Mouse (Mus musculus) right cerebral cortex, postnatal 10 days (tissue): Measurements from ENCODE around the gene Tulp1.
"Not testable (repeated sequence)": the region's sequence is repeated elsewhere in the genome, so short reads cannot be mapped to it uniquely, and the experiment has no call there.

ENCODE experiments used
- DNase-seq, 2 experiments: peaks; one replicate each; pipeline ENCODE4 v3.0.0; 2021; ENCODE audit warnings: low spot score in 2 of 2

The Tulp1 gene

DNA sequence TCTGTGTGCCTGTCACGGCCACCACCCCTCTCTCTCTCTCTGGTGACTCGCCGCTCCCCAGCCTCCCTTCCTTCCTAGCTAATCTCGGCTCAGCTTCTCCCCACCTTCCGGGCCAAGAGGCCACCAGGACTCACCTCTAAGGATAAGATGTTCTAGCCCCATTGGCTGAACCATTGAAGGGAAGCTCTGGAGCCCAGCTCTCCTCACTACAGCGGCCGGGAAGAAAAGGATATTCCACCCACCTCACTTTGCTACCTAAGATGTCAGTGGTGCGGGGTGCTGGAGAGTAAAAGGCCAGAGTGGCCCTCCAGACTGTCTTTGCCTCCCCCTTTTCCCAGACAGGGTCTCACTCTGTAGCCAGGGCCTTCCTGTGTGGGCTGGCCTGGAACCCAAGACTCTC lies at the start of gene Tulp1:
TSS of gene Tulp1 (minus strand) at position 101 of the 400 bp plus-strand sequence.
- no peak for DNase-seq

GRCm38 (mm10) chr17:28411381-28411960 lies 46.4 kb upstream of the Tulp1 start:
- DNase-seq: no peak

DNA sequence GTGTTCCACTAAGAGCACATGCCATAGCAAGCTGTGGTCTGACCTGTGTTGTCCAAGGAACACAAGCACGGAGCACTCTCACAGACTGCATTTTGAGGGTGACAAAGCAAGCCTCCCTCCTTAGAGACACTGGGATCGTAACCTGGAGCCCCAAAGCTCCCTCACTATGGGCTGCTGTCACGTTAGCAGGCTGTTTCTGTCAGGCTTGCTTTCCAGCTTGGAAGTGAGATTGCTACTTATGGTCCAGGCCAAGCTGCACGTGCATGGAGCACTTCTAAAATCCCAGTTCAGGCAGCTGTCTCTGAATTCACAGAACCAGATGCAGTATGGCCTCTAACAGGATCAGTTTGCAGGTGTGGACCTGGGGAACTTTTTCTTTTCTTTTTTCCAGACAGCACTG lies 45.7 kb upstream of the Tulp1 start:
- DNase-seq: no peak

GRCm38 (mm10) chr17:28408251-28408918 lies 43.4 kb upstream of the Tulp1 start:
- no peak for DNase-seq

DNA sequence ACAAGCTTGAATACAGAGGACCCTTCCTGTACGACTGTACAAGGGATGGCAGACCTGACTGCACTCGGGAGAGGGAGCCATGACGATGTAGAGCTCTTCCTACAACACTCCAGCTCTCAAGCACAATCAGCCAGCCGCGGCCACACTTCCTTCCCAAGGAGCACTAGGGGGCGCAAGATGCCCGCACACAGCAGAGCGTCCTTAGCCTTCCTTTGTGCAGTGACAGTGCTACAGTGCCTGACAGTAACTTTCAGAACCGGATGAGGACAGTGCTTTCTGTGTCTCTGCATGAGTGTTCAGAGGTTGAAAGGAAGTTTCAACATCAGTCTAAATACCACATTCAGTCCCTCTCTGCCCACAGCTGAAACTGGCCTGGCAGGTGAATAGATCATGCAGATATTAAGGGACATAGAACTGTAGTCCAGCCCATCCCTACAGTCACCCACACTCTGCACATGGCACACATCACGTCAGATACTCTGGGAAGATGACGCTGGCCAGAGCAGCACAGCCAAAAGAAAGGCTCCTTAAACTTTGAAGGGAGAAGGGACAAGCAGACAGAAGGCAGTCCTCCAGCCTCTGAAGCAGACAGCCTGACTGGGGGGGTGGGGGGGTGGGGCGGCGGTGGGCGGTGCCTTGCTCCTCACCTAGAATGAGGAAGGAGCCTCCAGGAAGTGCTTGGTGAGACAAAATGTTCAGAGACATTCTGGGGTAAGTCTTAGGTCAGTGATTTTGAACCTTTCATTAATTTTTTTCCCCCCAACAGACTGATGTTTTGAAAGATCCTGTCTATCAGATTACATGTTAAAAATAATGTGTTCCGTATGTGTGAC lies 42.6 kb upstream of the Tulp1 start:
- DNase-seq: peak; percentile 90

GRCm38 (mm10) chr17:28406471-28406870 lies 41.4 kb upstream of the Tulp1 start:
- DNase-seq: peak; percentile 48 to 62

- not testable (repeated sequence) for DNase-seq
Measured at GRCm38 (mm10) chr17:28404745-28405144, 39.7 kb upstream of the Tulp1 start.

DNA sequence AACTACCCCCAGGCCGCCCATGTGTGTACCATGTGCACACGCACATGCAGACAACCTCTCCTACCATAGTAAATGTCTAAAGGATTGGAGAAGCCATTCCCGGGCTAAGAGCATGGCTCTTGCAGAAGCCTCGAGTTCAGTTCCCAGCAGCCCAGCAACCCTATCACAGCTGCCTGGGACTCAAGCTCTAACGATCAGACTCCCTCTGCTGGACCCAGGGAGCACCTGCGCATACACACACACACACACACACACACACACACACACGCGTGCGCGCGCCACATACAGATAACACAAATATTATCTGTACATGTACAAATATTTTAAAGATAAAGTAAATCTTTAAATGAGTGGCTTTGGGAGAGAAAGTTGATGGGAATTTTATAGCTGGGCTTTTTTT lies 39.3 kb upstream of the Tulp1 start:
- no peak for DNase-seq

GRCm38 (mm10) chr17:28394994-28395393 lies 30.0 kb upstream of the Tulp1 start:
- DNase-seq: no peak

DNA sequence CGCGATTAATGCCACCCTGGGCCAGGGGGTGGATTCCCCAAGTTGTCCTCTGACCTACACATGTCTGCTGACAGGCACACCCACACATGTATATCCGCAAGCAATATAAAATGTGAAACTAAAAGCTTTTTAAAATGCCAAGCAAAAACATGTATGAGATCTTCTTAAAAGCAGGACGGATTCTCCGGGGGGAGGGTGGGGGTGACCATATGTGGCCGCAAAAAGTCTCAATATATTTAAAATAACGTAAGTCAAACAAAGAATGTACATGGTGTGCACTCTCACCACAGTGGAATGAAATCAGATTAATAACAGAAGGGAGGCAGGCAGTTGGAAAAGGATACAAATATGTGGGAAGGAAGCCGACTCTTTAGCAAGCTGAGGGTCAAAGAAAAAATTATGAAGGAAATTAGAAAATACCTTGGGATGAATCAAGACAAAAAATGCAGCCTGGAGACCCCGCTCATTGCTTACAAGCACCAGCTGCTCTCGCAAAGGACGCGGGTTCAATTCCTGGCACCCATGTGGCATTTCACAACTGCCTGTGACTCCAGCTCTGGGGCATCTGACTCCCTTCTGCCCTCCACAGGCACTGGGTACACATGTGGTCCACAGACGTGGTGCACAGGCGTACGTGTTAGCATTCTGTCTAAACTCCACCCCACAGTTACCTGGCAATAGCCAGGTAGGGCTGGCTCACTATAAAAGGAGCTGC lies 29.2 kb upstream of the Tulp1 start:
- no peak for DNase-seq

DNA sequence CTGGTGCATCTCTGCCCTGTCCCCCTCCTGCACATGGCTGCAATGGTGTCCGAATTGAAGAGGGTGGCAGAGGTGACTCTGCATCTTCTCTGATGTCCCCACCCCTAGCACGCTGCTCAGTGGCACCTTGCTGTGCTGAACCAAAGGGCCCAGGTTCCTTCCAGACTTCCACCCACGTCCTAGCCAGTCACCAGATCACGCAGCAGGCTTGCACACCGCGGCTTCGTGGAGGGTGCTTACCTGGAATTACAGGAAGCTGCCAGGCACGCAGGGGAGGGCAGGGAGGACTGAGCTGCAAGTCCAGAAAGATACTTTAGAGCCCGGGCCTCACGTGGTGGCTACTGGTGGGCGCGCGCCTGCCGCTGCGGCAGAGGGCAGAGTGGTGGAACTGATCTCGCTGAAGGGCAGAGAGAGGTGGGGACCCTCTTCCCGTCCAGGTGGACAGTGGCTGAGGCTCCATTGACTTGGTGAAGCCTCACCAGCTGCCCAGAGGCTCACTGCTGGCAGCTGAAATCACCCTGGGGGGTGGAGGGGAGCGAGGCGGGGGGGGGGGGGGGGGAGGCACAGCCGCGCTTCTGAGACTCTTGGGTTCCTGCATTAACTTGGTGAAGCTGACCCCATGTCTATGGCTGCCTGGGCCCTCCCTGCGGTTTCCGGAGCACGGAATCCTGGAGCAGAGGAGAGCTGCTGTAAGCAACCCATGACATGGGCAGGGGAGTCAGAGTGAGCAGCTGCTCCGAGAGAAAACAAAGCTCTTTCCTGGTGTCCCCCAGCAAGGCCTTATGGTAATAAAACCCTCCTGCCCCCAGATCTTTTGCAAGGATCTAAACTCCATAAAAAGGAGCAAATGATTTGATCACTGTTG lies 26.8 kb upstream of the Tulp1 start:
- DNase-seq: no peak

- DNase-seq: no peak
Measured at GRCm38 (mm10) chr17:28388534-28388933, 23.5 kb upstream of the Tulp1 start.

DNA sequence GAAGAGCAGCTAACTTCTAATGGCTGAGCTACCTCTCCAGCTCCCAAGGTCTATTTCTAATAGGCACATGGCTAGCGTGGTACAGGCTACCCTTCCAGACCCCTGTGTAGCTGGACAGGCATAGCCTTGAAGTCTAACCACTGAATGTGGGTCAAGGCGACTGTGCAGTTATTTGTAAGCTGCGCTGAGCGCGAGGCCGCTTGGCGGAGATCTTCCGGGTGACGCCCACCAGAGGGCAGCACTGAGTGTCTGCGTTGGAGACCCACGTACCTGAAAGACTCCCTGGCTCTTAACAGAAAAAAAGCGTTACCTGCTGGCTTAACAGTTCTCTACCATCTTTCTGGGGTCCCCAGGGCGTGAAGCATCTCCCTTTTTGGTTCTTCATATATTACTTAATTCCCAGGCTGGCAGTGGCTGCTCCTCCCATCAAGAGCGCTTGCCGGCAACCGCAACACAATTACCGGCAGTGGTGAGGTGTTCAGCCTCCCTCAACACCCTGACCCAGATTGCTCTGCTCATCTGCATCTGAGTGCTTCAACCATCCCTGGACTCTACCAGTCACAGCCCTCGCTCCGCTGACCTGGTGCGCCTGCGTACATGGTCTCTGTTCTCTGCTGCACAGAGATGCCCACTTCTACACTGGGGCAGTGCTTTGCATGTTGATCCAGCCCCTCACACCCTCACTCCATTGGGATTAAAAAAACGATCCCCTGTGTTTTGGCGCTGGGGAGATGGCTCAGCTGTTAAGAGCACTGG lies 21.3 kb upstream of the Tulp1 start:
- DNase-seq: peak; percentile 81 to 87

- DNase-seq: no peak
Measured at GRCm38 (mm10) chr17:28384298-28384697, 19.3 kb upstream of the Tulp1 start.

DNA sequence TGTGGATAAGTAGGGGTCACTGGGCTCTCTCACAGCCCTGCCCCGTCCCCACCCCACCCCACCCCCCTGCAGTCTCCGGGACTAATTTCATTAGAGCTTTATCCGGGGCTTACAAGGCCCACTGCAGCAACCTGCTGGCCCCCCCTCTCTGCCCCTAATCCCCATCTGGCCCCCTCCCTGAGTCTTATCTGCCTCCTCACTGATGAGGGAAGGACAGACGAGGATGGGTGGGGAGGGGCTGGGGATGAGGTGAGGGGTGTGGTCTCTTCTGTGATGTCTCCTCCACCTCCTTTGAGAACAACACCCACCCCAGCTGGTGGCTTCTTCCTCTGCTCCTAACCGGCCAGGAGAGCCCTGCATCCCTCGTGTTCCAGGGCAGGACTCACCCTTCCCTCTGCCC lies 15.2 kb upstream of the Tulp1 start:
- no peak for DNase-seq

DNA sequence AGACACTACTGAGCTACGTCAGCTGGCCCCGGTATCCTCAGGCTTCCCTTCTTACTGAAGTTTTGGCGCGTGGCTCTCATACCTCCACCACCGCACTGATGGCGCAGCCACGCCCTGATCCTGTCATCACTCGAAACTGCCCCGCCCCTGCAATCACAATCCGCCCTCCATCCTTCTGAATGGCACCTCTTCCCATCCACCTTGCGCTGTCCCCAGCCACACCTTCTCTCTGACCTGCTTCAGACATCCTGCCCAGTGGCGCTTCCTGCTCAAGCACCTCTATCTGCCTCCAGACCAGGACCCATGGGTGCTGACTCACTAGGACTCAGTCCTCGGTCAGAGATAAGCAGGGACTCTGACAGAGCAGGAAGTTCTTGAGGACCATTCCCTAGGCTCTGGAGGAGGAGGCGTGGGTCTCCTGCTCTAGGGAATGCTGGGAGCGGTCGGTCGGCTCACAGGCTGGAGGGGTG lies 10.6 kb upstream of the Tulp1 start:
- DNase-seq: no peak

GRCm38 (mm10) chr17:28374494-28374893 lies 9.5 kb upstream of the Tulp1 start:
- no peak for DNase-seq

DNA sequence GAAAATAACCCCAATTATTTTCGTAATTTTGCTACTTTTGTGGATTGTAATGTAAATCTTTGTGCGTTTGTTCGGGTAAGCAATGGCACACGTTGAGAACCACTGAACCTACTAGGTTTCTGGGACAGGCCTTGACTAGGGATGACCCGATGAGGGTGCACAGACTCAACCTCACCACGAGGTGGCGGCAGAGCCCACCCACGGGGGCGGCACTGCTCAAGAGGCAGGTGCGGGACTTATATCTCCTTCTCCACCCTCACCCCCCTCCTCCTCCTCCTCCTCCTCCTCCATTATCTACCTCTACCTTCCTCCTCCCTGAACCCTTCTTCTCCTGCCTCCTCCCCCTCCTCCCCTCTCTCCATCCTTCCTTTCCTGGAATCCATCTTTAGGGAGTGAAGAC lies 8.8 kb upstream of the Tulp1 start:
- DNase-seq: peak in 1 of 2 experiments; percentile 59

GRCm38 (mm10) chr17:28371941-28372340 lies 6.9 kb upstream of the Tulp1 start:
- no peak for DNase-seq

DNA sequence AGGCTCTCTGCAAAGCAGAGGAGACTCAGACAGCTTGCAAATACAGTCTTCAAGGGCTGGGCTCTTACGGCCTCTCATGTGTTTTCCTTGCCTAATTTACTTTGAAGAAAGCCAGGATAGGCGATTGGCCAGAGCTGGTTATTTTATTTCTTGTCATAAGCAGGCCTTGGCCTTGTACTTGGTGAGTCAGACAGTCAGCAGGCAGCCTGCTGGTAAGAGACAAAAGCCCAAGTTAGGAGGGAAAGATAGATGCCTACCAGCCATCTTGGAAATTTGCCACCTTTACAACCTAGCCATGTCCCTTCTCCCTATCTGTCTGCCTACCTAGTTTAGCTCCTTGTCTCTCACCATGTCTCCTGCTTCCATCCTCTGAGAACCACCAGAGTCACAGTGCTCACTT lies 6.3 kb upstream of the Tulp1 start:
- no peak for DNase-seq
